Mouse (Mus musculus): ENCODE results near the gene Gsg1. TPM values are rescaled to one million over a fixed set of nuclear protein-coding genes. Genes with fewer than 3 reads are reported as not detected.

Gsg1 gene
- polyA plus RNA-seq, 1 experiment from 2014 or later = 0.45 TPM

DNA sequence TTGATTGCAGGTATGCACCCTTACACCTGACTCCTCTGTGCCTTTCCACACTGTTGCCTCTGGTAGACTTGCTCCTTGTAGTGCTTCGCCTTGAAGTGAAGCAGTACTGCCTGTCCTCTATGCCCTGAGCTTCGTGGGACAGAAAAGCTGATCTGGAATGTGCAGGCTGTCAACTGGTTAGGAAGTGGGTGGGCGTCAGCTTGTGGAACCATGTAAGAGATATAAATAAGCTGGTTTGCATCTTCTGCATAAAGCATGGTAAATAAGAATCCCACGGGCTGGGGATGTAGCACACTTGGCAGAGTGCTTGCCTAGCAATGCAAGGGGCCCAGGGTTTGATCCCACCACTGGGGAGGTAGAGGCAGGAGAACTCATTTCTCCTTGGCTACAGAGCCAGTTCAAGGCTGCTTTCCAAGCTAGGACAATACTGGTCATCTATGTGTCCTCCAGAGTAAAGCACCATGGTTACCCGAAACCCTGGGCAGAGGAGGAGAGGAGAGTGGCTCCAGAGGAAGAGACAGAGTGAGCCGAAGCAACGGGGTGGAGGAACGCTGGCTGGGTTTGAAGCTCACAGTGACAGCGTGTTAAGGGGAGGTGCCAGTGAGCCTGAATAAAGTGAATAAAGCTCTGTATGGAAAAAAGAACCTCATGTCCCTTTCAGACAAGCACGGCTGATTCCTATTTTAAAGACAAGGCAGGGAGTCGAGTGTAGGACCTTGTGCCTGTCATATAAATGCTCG lies 21.5 kb downstream of the Gsg1 start:
- H3K9me3 ChIP-seq = no peaks in the 10 kb centered on the region
- peaks cover 6% of the 10 kb centered on the region; the same call in 1 of the 2 replicates for H3K4me1 ChIP-seq
- H3K27ac ChIP-seq (replicated peaks) = no peak overlapping the region
- H3K36me3 ChIP-seq = peaks cover 37% of the 10 kb centered on the region
- no peak for ATAC-seq (ENCODE audit: low FRiP score, low read depth)
- H3K4me3 ChIP-seq = no peak overlapping the region
- no peak overlapping the region for H3K9ac ChIP-seq (replicated peaks)
- no peaks in the 10 kb centered on the region for H3K27me3 ChIP-seq
- no peak overlapping the region for H3K4me2 ChIP-seq (replicated peaks)
- 59% methylated on average over 12 of the region's 12 CpGs for WGBS

DNA sequence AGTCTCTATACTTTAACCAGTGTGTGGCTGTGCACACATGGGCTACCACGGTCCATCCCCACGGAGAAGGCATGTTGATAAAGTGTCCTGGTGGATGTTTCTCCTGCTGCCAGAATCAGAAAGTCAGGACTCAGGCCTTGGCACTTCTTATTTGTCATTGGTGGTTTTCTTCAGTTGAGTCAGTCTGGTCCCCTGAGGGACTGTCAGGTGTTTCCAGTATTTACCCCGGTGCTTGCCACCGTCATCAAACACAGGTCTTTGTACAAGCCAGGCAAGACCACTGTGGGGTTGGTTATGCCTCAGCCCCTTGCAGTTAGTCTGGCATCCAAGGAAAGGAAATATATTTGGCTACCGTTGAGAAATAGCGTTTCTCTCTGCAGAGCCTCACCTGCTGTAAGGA lies 23.6 kb downstream of the Gsg1 start:
- no peak overlapping the region for H3K4me3 ChIP-seq
- no peak overlapping the region for H3K4me2 ChIP-seq (replicated peaks)
- H3K9ac ChIP-seq (replicated peaks) = no peak overlapping the region
- peaks cover 42% of the 10 kb centered on the region for H3K36me3 ChIP-seq
- WGBS = 95% methylated on average over 6 of the region's 6 CpGs
- H3K9me3 ChIP-seq = no peaks in the 10 kb centered on the region
- H3K27ac ChIP-seq (replicated peaks) = no peak overlapping the region
- peaks cover 6% of the 10 kb centered on the region; the same call in 1 of the 2 replicates for H3K4me1 ChIP-seq
- H3K27me3 ChIP-seq = no peaks in the 10 kb centered on the region
- no peak for ATAC-seq (ENCODE audit: low FRiP score, low read depth)

- Histone ChIP-seq H3K9me3 (no peaks in the 10 kb centered on the region), H3K4me3 (no peak overlapping the region), H3K27ac (replicated peaks) (no peak overlapping the region), H3K4me2 (replicated peaks) (no peak overlapping the region), H3K36me3 (peaks cover 31% of the 10 kb centered on the region), H3K4me1 (peaks cover 12% of the 10 kb centered on the region), H3K27me3 (no peaks in the 10 kb centered on the region), H3K9ac (replicated peaks) (no peak overlapping the region)
- ATAC-seq (ENCODE audit: low FRiP score, low read depth) = peak; percentile 55
- 40% methylated on average over 10 of the region's 10 CpGs for WGBS
Observed at GRCm38 (mm10) chr6:135228465-135228941, 25.6 kb downstream of the Gsg1 start.

DNA sequence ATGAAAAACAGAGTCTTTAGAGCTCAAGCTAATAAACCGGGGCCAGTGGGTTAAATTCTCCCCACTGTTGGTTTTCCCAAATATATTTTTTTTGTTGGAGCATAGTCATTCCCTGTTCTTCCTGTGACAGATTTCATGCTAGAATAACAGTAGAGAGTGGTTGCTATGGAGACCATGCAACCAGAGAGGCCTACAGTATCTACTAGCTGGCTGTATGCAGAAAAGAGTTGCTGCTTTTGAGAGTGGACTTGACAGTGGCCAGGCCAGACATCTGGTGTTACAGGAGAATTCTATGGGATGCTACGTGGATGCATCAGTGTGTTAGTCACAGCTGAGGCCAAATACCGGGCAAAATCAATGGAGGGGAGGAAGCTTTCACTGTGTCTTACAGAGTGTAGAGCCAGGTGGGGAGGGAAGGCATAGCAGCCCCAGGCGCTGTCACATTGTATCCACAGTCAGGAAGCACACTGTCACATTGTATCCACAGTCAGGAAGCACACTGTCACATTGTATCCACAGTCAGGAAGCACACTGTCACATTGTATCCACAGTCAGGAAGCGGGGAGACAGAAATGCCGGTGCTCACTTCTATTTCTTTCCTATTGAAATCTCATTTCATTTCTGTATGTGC lies 30.2 kb downstream of the Gsg1 start:
- H3K36me3 ChIP-seq = peaks cover 22% of the 10 kb centered on the region
- 0 out of 2 replicates have a peak overlapping the region, but pooled peaks have one; percentile 17 for H3K27ac ChIP-seq (replicated peaks)

GRCm38 (mm10) chr6:135219916-135220315 lies 34.2 kb downstream of the Gsg1 start:
- H3K9ac ChIP-seq (replicated peaks) = no peak overlapping the region
- 94% methylated on average over 5 of the region's 5 CpGs for WGBS
- ATAC-seq (ENCODE audit: low FRiP score, low read depth) = no peak
- H3K4me1 ChIP-seq = peaks cover 8% of the 10 kb centered on the region
- H3K4me3 ChIP-seq = no peak overlapping the region
- no peaks in the 10 kb centered on the region for H3K27me3 ChIP-seq
- peaks cover 15% of the 10 kb centered on the region for H3K36me3 ChIP-seq
- H3K27ac ChIP-seq (replicated peaks) = no peak overlapping the region
- no peak overlapping the region for H3K4me2 ChIP-seq (replicated peaks)
- no peaks in the 10 kb centered on the region for H3K9me3 ChIP-seq

More for the DNA sequence above, 30.2 kb downstream of the Gsg1 start:
- Histone ChIP-seq H3K4me3 (no peak overlapping the region), H3K9ac (replicated peaks) (no peak overlapping the region), H3K4me1 (peaks cover 13% of the 10 kb centered on the region), H3K9me3 (no peaks in the 10 kb centered on the region), H3K27me3 (no peaks in the 10 kb centered on the region), H3K4me2 (replicated peaks) (no peak overlapping the region)
- 0 out of 2 replicates have a peak, but pooled peaks have one; percentile 14 for ATAC-seq (ENCODE audit: low FRiP score, low read depth)
- 66% methylated on average over 6 of the region's 6 CpGs for WGBS

DNA sequence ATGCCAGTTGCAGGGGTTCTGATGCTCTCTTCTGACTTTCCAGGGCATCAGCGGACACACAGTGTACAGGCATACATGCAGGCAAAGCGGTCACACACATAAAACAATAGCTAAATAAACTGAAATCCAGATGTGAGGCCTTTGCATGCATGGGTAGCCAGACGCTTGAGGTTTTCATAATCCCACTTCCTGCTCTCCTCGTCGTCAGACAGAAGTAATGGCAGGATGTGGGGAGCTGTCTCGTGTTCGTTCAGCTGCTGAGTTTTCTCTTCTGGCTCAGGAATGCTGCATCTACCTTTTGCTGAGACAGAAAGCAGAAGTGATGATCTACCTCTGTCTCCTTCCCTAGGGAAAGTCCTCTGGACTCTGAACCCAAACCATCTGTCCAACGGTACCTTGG lies 35.8 kb downstream of the Gsg1 start:
- WGBS = 83% methylated on average over 8 of the region's 8 CpGs
- ATAC-seq (ENCODE audit: low FRiP score, low read depth) = no peak

DNA sequence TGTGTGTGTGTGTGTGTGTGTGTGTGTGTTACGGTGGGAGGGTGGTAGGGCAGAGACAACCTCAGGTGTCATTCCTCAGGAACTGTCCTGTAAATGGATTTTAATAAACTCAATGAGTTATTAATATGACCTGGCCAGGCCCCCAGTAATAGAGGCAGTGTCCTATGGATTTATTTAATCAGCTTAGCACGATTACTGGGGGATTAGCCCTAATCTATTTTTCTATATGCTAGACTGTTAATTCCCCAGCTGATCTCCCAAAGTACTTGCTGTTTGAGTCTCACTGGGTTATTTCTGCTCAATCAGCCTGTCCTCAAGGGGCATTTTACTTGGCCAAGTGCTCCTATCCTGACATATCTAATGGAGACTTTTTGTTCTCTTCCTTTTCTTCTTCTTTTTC lies 41.5 kb downstream of the Gsg1 start:
- Histone ChIP-seq H3K4me2 (replicated peaks) (no peak overlapping the region), H3K4me3 (no peak overlapping the region), H3K9me3 (no peaks in the 10 kb centered on the region), H3K36me3 (peaks cover 4% of the 10 kb centered on the region; the same call in 1 of the 2 replicates), H3K27me3 (no peaks in the 10 kb centered on the region), H3K4me1 (no peaks in the 10 kb centered on the region), H3K9ac (replicated peaks) (no peak overlapping the region), H3K27ac (replicated peaks) (no peak overlapping the region)
- ATAC-seq (ENCODE audit: low FRiP score, low read depth) = no peak
- 29% methylated on average over 1 of the region's 2 CpGs for WGBS

More for the DNA sequence above, 35.8 kb downstream of the Gsg1 start:
- Histone ChIP-seq H3K4me1 (no peaks in the 10 kb centered on the region), H3K36me3 (peaks cover 15% of the 10 kb centered on the region), H3K27ac (replicated peaks) (no peak overlapping the region), H3K9ac (replicated peaks) (no peak overlapping the region), H3K9me3 (no peaks in the 10 kb centered on the region), H3K4me3 (no peak overlapping the region), H3K4me2 (replicated peaks) (no peak overlapping the region), H3K27me3 (no peaks in the 10 kb centered on the region)

GRCm38 (mm10) chr6:135211169-135211568 lies 43.0 kb downstream of the Gsg1 start:
- Histone ChIP-seq H3K9me3 (no peaks in the 10 kb centered on the region), H3K4me3 (no peak overlapping the region), H3K9ac (replicated peaks) (no peak overlapping the region), H3K27ac (replicated peaks) (no peak overlapping the region), H3K4me1 (no peaks in the 10 kb centered on the region), H3K27me3 (no peaks in the 10 kb centered on the region), H3K4me2 (replicated peaks) (no peak overlapping the region), H3K36me3 (no peaks in the 10 kb centered on the region)
- ATAC-seq (ENCODE audit: low FRiP score, low read depth) = no peak
- WGBS = 85% methylated on average over 7 of the region's 7 CpGs

GRCm38 (mm10) chr6:135206909-135207308 lies 47.2 kb downstream of the Gsg1 start:
- Histone ChIP-seq H3K4me2 (replicated peaks) (no peak overlapping the region), H3K9ac (replicated peaks) (no peak overlapping the region), H3K9me3 (0 out of 2 replicates have a peak, but pooled peaks cover 2% of the 10 kb centered on the region), H3K4me3 (no peak overlapping the region), H3K36me3 (no peaks in the 10 kb centered on the region), H3K4me1 (no peaks in the 10 kb centered on the region), H3K27me3 (no peaks in the 10 kb centered on the region), H3K27ac (replicated peaks) (no peak overlapping the region)
- no peak for ATAC-seq (ENCODE audit: low FRiP score, low read depth)
- 41% methylated on average over 8 of the region's 8 CpGs for WGBS

- H3K27ac ChIP-seq (replicated peaks) = no peak overlapping the region
- H3K36me3 ChIP-seq = no peaks in the 10 kb centered on the region
- 85% methylated on average over 4 of the region's 4 CpGs for WGBS
- 0 out of 2 replicates have a peak, but pooled peaks cover 2% of the 10 kb centered on the region for H3K9me3 ChIP-seq
- H3K4me1 ChIP-seq = no peaks in the 10 kb centered on the region
- H3K9ac ChIP-seq (replicated peaks) = no peak overlapping the region
- no peak for ATAC-seq (ENCODE audit: low FRiP score, low read depth)
- no peaks in the 10 kb centered on the region for H3K27me3 ChIP-seq
- H3K4me3 ChIP-seq = no peak overlapping the region
- no peak overlapping the region for H3K4me2 ChIP-seq (replicated peaks)
Observed at GRCm38 (mm10) chr6:135205802-135206201, 48.3 kb downstream of the Gsg1 start.

DNA sequence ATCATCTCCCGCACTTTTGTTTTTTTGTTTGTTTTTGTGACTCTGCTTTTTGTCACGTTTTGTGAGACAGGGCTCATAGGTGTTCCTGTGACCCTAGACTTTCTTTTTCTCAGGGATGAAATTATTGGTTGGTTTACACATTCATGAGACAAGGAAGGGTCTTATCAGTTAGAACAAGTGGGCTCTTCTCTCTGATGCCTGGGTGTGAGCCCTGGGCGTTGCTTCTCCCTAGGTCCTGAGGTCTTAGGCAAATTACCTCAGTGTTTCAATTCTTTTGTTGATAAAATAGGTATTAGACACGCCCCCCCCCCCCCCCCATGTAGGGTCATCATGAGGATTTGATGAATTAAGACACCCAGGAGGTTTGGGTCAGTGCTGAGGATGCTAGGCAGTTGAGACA lies 49.3 kb downstream of the Gsg1 start:
- Histone ChIP-seq H3K9me3 (0 out of 2 replicates have a peak, but pooled peaks cover 2% of the 10 kb centered on the region), H3K4me1 (0 out of 2 replicates have a peak, but pooled peaks cover under 1% of the 10 kb centered on the region), H3K36me3 (no peaks in the 10 kb centered on the region), H3K27me3 (no peaks in the 10 kb centered on the region), H3K9ac (replicated peaks) (no peak overlapping the region), H3K27ac (replicated peaks) (no peak overlapping the region), H3K4me3 (no peak overlapping the region), H3K4me2 (replicated peaks) (no peak overlapping the region)
- no peak for ATAC-seq (ENCODE audit: low FRiP score, low read depth)
- 64% methylated on average over 4 of the region's 4 CpGs for WGBS

DNA sequence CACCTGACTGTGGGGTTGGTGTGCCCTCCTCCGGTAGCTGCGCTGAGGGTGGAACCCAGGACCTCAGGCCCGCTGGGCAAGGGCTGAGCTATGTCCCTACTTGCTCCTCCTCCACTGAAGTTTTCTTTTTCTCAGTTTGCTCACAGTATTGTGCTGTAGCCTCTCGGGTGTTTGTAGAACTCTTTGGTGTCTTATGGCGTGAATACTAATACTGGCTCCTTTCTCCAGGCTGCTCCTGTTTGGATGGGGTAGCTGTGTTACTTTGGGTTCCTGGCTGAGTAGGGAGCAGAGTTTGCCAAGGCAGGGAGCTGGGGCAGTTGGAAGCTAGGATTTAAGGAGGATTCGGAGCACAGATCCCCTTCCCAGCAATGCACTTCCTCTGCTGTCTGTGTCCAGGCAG lies 50.4 kb downstream of the Gsg1 start:
- no peak overlapping the region for H3K4me3 ChIP-seq
- no peak overlapping the region for H3K4me2 ChIP-seq (replicated peaks)
- 0 out of 2 replicates have a peak, but pooled peaks cover 2% of the 10 kb centered on the region for H3K9me3 ChIP-seq
- no peaks in the 10 kb centered on the region for H3K36me3 ChIP-seq
- peaks cover 7% of the 10 kb centered on the region; the same call in 1 of the 2 replicates for H3K4me1 ChIP-seq
- no peak overlapping the region for H3K9ac ChIP-seq (replicated peaks)
- 65% methylated on average over 6 of the region's 6 CpGs for WGBS
- no peak overlapping the region for H3K27ac ChIP-seq (replicated peaks)
- no peak for ATAC-seq (ENCODE audit: low FRiP score, low read depth)
- no peaks in the 10 kb centered on the region for H3K27me3 ChIP-seq

All from midbrain, embryonic 12.5 days (tissue).